Mouse (Mus musculus) stomach, embryonic 16.5 days (tissue): Measurements from ENCODE around the gene Ankrd28. TPM values are rescaled to one million over a fixed set of nuclear protein-coding genes. Genes with fewer than 3 reads are reported as not detected.

Experiments
- ATAC-seq: fragments of 200-750 bp; cut with Nextera tagmentation; 2 replicates; pipeline ENCODE4 v1.8.0; 2017; ENCODE audit warnings: moderate number of reproducible peaks, moderate TSS enrichment; ENCODE audit not compliant: insufficient read depth, low FRiP score
- H3K27ac ChIP-seq: fragments of 300-500 bp; sonication (generic); 2 replicates; pipeline ENCODE4 v1.5.1; 2014; ENCODE audit warnings: low read length
- H3K27me3 ChIP-seq: fragments of 300-500 bp; sonication (generic); 2 replicates; pipeline ENCODE4 v1.6.1; 2014; ENCODE audit warnings: low read length, control low read depth, mixed read lengths; ENCODE audit not compliant: control insufficient read depth, insufficient read depth
- H3K36me3 ChIP-seq: fragments of 300-500 bp; sonication (generic); 2 replicates; pipeline ENCODE4 v1.6.1; 2014; ENCODE audit warnings: low read length; ENCODE audit not compliant: control insufficient read depth, insufficient read depth
- H3K4me1 ChIP-seq: fragments of 300-500 bp; sonication (generic); 2 replicates; pipeline ENCODE4 v1.6.1; 2014; ENCODE audit warnings: low read length, control low read depth, mixed read lengths; ENCODE audit not compliant: control insufficient read depth, insufficient read depth
- H3K4me2 ChIP-seq: fragments of 300-500 bp; sonication (generic); 2 replicates; pipeline ENCODE4 v1.6.1; 2014; ENCODE audit warnings: low read depth, low read length, mixed read lengths
- H3K4me3 ChIP-seq: fragments of 300-500 bp; sonication (generic); replicated peaks from 2 replicates; pipeline ENCODE4 v1.5.1; 2014; ENCODE audit warnings: mild to moderate bottlenecking, low read length
- H3K9ac ChIP-seq: fragments of 300-500 bp; sonication (generic); 2 replicates; pipeline ENCODE4 v1.6.1; 2014; ENCODE audit warnings: low read length
- H3K9me3 ChIP-seq: fragments of 300-500 bp; sonication (generic); replicated peaks from 2 replicates; pipeline ENCODE4 v1.6.1; 2016; ENCODE audit warnings: low read length, control low read depth; ENCODE audit not compliant: control insufficient read depth
- WGBS: fragments of 180-500 bp; shearing (Covaris S2); extraction: QIAGEN DNeasy Blood & Tissue Kit; methylation state at CpG from one replicate; pipeline ENCODE4 v1.1.7; 2014; 5-methylcytosine and 5-hydroxymethylcytosine counted together
- polyA plus RNA-seq: library from polyadenylated mRNA; unstranded; fragments of >200 nt; fragmentation: Nextera tagmentation; extraction: Ambion mirVana; gene quantifications from 2 replicates; pipeline ENCODE4 v1.2.1, GENCODE M21; 2015

Gene Ankrd28
- polyA plus RNA-seq, 1 experiment from 2014 or later = 8.4 TPM

GRCm38 (mm10) chr14:31653101-31653875, 177.2 kb downstream of the Ankrd28 start:
- H3K4me3 ChIP-seq = no peak overlapping the region
- no peak overlapping the region for H3K4me2 ChIP-seq
- no peak overlapping the region for H3K9ac ChIP-seq
- no peak for ATAC-seq
- H3K27ac ChIP-seq = no peak overlapping the region
- no peaks in the 10 kb centered on the region for H3K36me3 ChIP-seq
- peaks cover 8% of the 10 kb centered on the region; the same call in 1 of the 2 replicates for H3K4me1 ChIP-seq
- 70% methylated on average over 14 of the region's 14 CpGs for WGBS
- H3K9me3 ChIP-seq = no peaks in the 10 kb centered on the region
- H3K27me3 ChIP-seq = no peaks in the 10 kb centered on the region

GRCm38 (mm10) chr14:31652624-31653023, 177.8 kb downstream of the Ankrd28 start:
- H3K4me3 ChIP-seq = no peak overlapping the region
- H3K36me3 ChIP-seq = no peaks in the 10 kb centered on the region
- no peaks in the 10 kb centered on the region for H3K27me3 ChIP-seq
- H3K4me2 ChIP-seq = no peak overlapping the region
- no peak for ATAC-seq
- no peaks in the 10 kb centered on the region for H3K9me3 ChIP-seq
- no peak overlapping the region for H3K9ac ChIP-seq
- WGBS = 74% methylated on average over 1 of the region's 1 CpGs
- peaks cover 3% of the 10 kb centered on the region; the same call in 1 of the 2 replicates for H3K4me1 ChIP-seq
- no peak overlapping the region for H3K27ac ChIP-seq

GRCm38 (mm10) chr14:31652106-31652505, 178.3 kb downstream of the Ankrd28 start:
- no peak overlapping the region for H3K4me3 ChIP-seq
- WGBS = 56% methylated on average over 5 of the region's 5 CpGs
- H3K9me3 ChIP-seq = no peaks in the 10 kb centered on the region
- H3K9ac ChIP-seq = no peak overlapping the region
- ATAC-seq = no peak
- H3K4me2 ChIP-seq = no peak overlapping the region
- H3K36me3 ChIP-seq = no peaks in the 10 kb centered on the region
- H3K4me1 ChIP-seq = no peaks in the 10 kb centered on the region
- no peak overlapping the region for H3K27ac ChIP-seq
- H3K27me3 ChIP-seq = no peaks in the 10 kb centered on the region

- Histone ChIP-seq H3K4me1 (no peaks in the 10 kb centered on the region), H3K4me3 (no peak overlapping the region), H3K9me3 (no peaks in the 10 kb centered on the region), H3K4me2 (no peak overlapping the region), H3K27ac (no peak overlapping the region), H3K36me3 (no peaks in the 10 kb centered on the region), H3K9ac (no peak overlapping the region; the same call in 1 of the 2 replicates), H3K27me3 (no peaks in the 10 kb centered on the region)
- no peak for ATAC-seq
- 57% methylated on average over 7 of the region's 7 CpGs for WGBS
Measured at GRCm38 (mm10) chr14:31651206-31651605, 179.2 kb downstream of the Ankrd28 start.

GRCm38 (mm10) chr14:31650347-31650746, 180.1 kb downstream of the Ankrd28 start:
- Histone ChIP-seq H3K27ac (no peak overlapping the region), H3K4me2 (no peak overlapping the region), H3K27me3 (no peaks in the 10 kb centered on the region), H3K36me3 (no peaks in the 10 kb centered on the region), H3K9me3 (no peaks in the 10 kb centered on the region), H3K4me3 (no peak overlapping the region), H3K4me1 (no peaks in the 10 kb centered on the region), H3K9ac (no peak overlapping the region)
- WGBS = 96% methylated on average over 3 of the region's 3 CpGs
- ATAC-seq = no peak

Other genes with a start within 250 kb of the Ankrd28 start
- 0.81 and 2.1 TPM in 2 replicates for gene Colq, start 239.3 kb downstream of the Ankrd28 start, polyA plus RNA-seq
- 0.77 and 1.5 TPM in 2 replicates for gene Gm49387, start 189.8 kb downstream of the Ankrd28 start, polyA plus RNA-seq
- 29.0 and 31.8 TPM in 2 replicates for gene Btd, start 189.6 kb downstream of the Ankrd28 start, polyA plus RNA-seq
- gene Hacl1, start 189.4 kb downstream of the Ankrd28 start, polyA plus RNA-seq = 12.5 and 13.1 TPM in 2 replicates
- gene Galnt15, start 198.3 kb upstream of the Ankrd28 start, polyA plus RNA-seq = 0.32 and 0.35 TPM in 2 replicates